ENCODE assay signal across 15 mouse cellular contexts in genomic region chr7:45076501-45076900, GRCm38 (mm10).
"Had no signal": no experiment of that assay in that cellular context is flagged by ENCODE, and none has a peak within 500 bp of the region (broad histone marks: within the 10 kb centered on the region; RNA-seq: fewer than 3 reads in every experiment).

No protein-coding gene starts in this region.

- H3K4me2 ChIP-seq: limb, embryonic 15.5 days; liver, embryonic 12.5 days; lung, embryonic 14.5 days; midbrain, embryonic 12.5 days had no signal

- H3K9me3 ChIP-seq: limb, embryonic 15.5 days; liver, embryonic 12.5 days; midbrain, embryonic 12.5 days had no signal

- H3K4me3 ChIP-seq: limb, embryonic 15.5 days; liver, embryonic 12.5 days; midbrain, embryonic 12.5 days had no signal

- H3K27ac ChIP-seq: kidney, postnatal 0 days; limb, embryonic 15.5 days; liver, embryonic 12.5 days; midbrain, embryonic 12.5 days; stomach, postnatal 0 days had no signal

- H3K4me1 ChIP-seq: midbrain, embryonic 12.5 days had no signal

- ATAC-seq: liver, embryonic 12.5 days; midbrain, embryonic 16.5 days had no signal

- H3K9ac ChIP-seq: limb, embryonic 15.5 days; liver, embryonic 12.5 days; lung, embryonic 14.5 days; midbrain, embryonic 12.5 days had no signal

- DNase-seq: kidney, adult 9 months; kidney, postnatal 36 days; layer of hippocampus, adult 9-11 months; layer of hippocampus, postnatal 36 days; lung, embryonic 14.5 days; lung, postnatal 10 days; lung, postnatal 4 days; thymus, adult 2 months; thymus, postnatal 25 days had no signal

- H3K27me3 ChIP-seq: limb, embryonic 15.5 days; liver, embryonic 12.5 days; midbrain, embryonic 12.5 days had no signal
